Mouse (Mus musculus): ENCODE measurements around the gene Bnc2. TPM values are rescaled to one million over a fixed set of nuclear protein-coding genes. Genes with fewer than 3 reads are reported as not detected.

The Bnc2 gene
- polyA plus RNA-seq (2017; shearing (Covaris generic)): under 1 TPM in 1 of 2 experiments, not detected in 1; 0.58 TPM

DNA sequence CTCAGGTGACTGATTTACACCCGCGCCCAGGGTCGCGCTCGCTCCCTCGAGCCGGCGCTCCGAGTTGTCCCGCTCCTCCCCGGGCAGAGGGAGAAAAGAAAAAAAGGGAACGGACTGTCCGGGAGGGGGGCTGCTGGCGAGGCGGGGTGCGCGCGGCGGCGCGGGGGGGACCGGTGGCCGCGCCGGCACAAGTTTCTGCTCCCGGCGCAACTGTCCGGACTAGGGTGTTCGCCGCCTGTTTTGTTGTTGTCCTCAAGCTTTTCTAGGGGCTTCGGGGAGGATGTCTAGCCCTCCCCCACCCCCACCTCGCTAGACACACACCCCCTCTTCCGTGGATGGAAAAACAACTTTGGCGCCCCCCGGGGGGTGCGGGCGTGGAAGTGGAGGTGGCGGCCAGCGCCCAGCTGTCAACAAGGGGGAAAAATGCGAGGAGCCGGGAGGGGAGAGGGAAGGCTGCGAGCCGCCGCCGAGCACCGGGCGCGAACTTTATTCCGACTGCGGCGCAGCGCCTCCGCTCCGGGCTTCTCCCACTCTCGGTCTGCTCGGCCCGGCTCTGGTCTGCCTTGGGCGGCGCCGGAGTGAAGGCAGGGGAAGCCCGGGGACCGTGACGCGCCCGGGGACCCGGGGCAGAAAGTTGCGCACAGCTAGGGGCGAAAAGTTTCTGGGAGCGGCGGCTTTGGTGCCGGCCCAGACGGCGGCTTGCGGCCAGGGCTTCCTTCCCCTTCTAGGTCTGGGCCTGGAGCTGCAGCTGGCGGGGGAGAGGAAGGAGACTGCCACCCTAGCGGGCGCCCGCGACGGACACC, at the start of gene Bnc2:
Gene Bnc2 (minus strand): TSS at position 105 of the 803 bp plus-strand sequence.

Other genes with a start within 250 kb of the Bnc2 start
- 1 to 10 TPM; 2.1 to 4.5 TPM for gene Cntln, start 209.0 kb upstream of the Bnc2 start, polyA plus RNA-seq (2017; shearing (Covaris generic))

Measured in activated CD4-positive, CD25-positive, alpha-beta regulatory T cell (primary cell).